ENCODE assay signal across 24 mouse cellular contexts in genomic region chr1:182426444-182426843, GRCm38 (mm10). TPM values are rescaled to one million over a fixed set of nuclear protein-coding genes. Genes with fewer than 3 reads are reported as not detected.
A peak's percentile ranks its signal among the peaks of the same experiment; 100 is the strongest.
DNase-seq lines count a peak whose midpoint lies in the region; ATAC-seq and TF ChIP-seq lines count a peak whose summit lies in the region.
"Had no signal": no experiment of that assay in that cellular context is flagged by ENCODE, and none has a peak within 500 bp of the region (broad histone marks: within the 10 kb centered on the region; RNA-seq: fewer than 3 reads in every experiment).

No protein-coding gene starts in this region.

- TF ChIP-seq EP300 in lung, postnatal 0 days (IDR thresholded peaks at IDR 0.05), result no peak

- intact Hi-C loops in heart, postnatal 25 days (cut with DNase I), result loop anchor here (5.0 kb wide), 1 partner anchor 49 kb away; no protein-coding TSS in a partner anchor

- peak overlapping the region; percentile 1; the same call in 1 of the 2 replicates for H3K27ac ChIP-seq in heart, embryonic 16.5 days (ENCODE audit: low read length)
- H3K27ac ChIP-seq in kidney, postnatal 0 days, result peak overlapping the region; percentile 36
- H3K27ac ChIP-seq in lung, postnatal 0 days (ENCODE audit: low read length), result no peak overlapping the region
- H3K27ac ChIP-seq: embryonic facial prominence, embryonic 13.5 days; forebrain, embryonic 12.5 days; hindbrain, embryonic 10.5 days; limb, embryonic 12.5 days; liver, embryonic 15.5 days; midbrain, embryonic 12.5 days; neural tube, embryonic 15.5 days had no signal

- no peaks in the 10 kb centered on the region for H3K27me3 ChIP-seq in heart, embryonic 16.5 days (ENCODE audit: control insufficient read depth, insufficient read depth, low read length)
- no peaks in the 10 kb centered on the region for H3K27me3 ChIP-seq in kidney, postnatal 0 days (ENCODE audit: insufficient read depth, low read length)
- H3K27me3 ChIP-seq in lung, postnatal 0 days (replicated peaks; ENCODE audit: insufficient read depth, low read length), result no peaks in the 10 kb centered on the region
- H3K27me3 ChIP-seq: embryonic facial prominence, embryonic 13.5 days; forebrain, embryonic 12.5 days; limb, embryonic 12.5 days; liver, embryonic 15.5 days; midbrain, embryonic 12.5 days; neural tube, embryonic 15.5 days had no signal

- no peak overlapping the region for H3K4me3 ChIP-seq in heart, embryonic 16.5 days (ENCODE audit: low read length)
- H3K4me3 ChIP-seq in kidney, postnatal 0 days (replicated peaks; ENCODE audit: low read depth, low read length), result no peak overlapping the region
- no peak overlapping the region for H3K4me3 ChIP-seq in lung, postnatal 0 days (ENCODE audit: low read depth, low read length)
- H3K4me3 ChIP-seq: embryonic facial prominence, embryonic 13.5 days; erythroblast, embryonic 14.5 days; forebrain, embryonic 12.5 days; hindbrain, embryonic 10.5 days; layer of hippocampus, adult 2 months; limb, embryonic 12.5 days; liver, embryonic 15.5 days; midbrain, embryonic 12.5 days; neural tube, embryonic 15.5 days had no signal

- no peaks in the 10 kb centered on the region for H3K9me3 ChIP-seq in heart, embryonic 16.5 days (replicated peaks; ENCODE audit: control insufficient read depth, low read length)
- no peaks in the 10 kb centered on the region for H3K9me3 ChIP-seq in kidney, postnatal 0 days (replicated peaks; ENCODE audit: low read length)
- no peaks in the 10 kb centered on the region for H3K9me3 ChIP-seq in lung, postnatal 0 days (ENCODE audit: low read length)
- H3K9me3 ChIP-seq: embryonic facial prominence, embryonic 13.5 days; forebrain, embryonic 12.5 days; hindbrain, embryonic 10.5 days; limb, embryonic 12.5 days; liver, embryonic 15.5 days; midbrain, embryonic 12.5 days; neural tube, embryonic 15.5 days had no signal

- no peak for TF ChIP-seq CTCF in kidney, postnatal 0 days (IDR thresholded peaks at IDR 0.05; ENCODE audit: low read depth)
- TF ChIP-seq CTCF in lung, postnatal 0 days (IDR thresholded peaks at IDR 0.05), result no peak

- 43% methylated on average over 2 of the region's 2 CpGs for WGBS in heart, embryonic 16.5 days
- WGBS in kidney, postnatal 0 days, result 34% methylated on average over 2 of the region's 2 CpGs
- 46% methylated on average over 2 of the region's 2 CpGs for WGBS in lung, postnatal 0 days

- peaks cover 4% of the 10 kb centered on the region for H3K36me3 ChIP-seq in heart, embryonic 16.5 days (ENCODE audit: control insufficient read depth, insufficient read depth)
- 0 out of 2 replicates have a peak, but pooled peaks cover 12% of the 10 kb centered on the region for H3K36me3 ChIP-seq in kidney, postnatal 0 days (ENCODE audit: insufficient read depth, low read length)
- peaks cover under 1% of the 10 kb centered on the region; the same call in 1 of the 2 replicates for H3K36me3 ChIP-seq in lung, postnatal 0 days (ENCODE audit: insufficient read depth, low read length)
- H3K36me3 ChIP-seq: liver, embryonic 15.5 days had no signal

- DNase-seq in heart, postnatal 25 days (ENCODE audit: low spot score), result no peak
- no peak for DNase-seq in kidney, postnatal 0 days (ENCODE audit: low spot score)
- no peak for DNase-seq in kidney, adult 18-20 months
- DNase-seq in lung, postnatal 25 days (ENCODE audit: low spot score), result peak; percentile 8
- DNase-seq in lung, postnatal 0 days (ENCODE audit: low spot score), result no peak
- DNase-seq in layer of hippocampus, adult 9-10 months (ENCODE audit: low spot score), result no peak
- DNase-seq: adrenal gland, postnatal 25 days; cerebellum, adult 8-10 months; cerebellum, postnatal 36 days; embryo, embryonic 11 days; layer of hippocampus, postnatal 36 days; lung, postnatal 10 days had no signal

- peaks cover 26% of the 10 kb centered on the region for H3K4me1 ChIP-seq in heart, embryonic 16.5 days (ENCODE audit: control insufficient read depth, insufficient read depth, low read length)
- peaks cover 18% of the 10 kb centered on the region for H3K4me1 ChIP-seq in kidney, postnatal 0 days (replicated peaks; ENCODE audit: insufficient read depth, low read length)
- H3K4me1 ChIP-seq in lung, postnatal 0 days (ENCODE audit: insufficient read depth, low read depth, low read length), result peaks cover 3% of the 10 kb centered on the region; the same call in 1 of the 2 replicates

- no peak overlapping the region for H3K9ac ChIP-seq in heart, embryonic 16.5 days (ENCODE audit: low read length)
- no peak overlapping the region for H3K9ac ChIP-seq in kidney, postnatal 0 days (ENCODE audit: low read depth, low read length)
- no peak overlapping the region for H3K9ac ChIP-seq in lung, postnatal 0 days (replicated peaks; ENCODE audit: low read depth)
- H3K9ac ChIP-seq: embryonic facial prominence, embryonic 13.5 days; forebrain, embryonic 12.5 days; limb, embryonic 12.5 days; liver, embryonic 15.5 days; midbrain, embryonic 12.5 days; neural tube, embryonic 15.5 days had no signal

- H3K4me2 ChIP-seq in heart, embryonic 16.5 days (ENCODE audit: low read depth, low read length), result no peak overlapping the region
- H3K4me2 ChIP-seq in kidney, postnatal 0 days (ENCODE audit: low read length), result no peak overlapping the region
- no peak overlapping the region for H3K4me2 ChIP-seq in lung, postnatal 0 days (replicated peaks; ENCODE audit: low read depth, low read length)
- H3K4me2 ChIP-seq: embryonic facial prominence, embryonic 13.5 days; forebrain, embryonic 12.5 days; limb, embryonic 12.5 days; liver, embryonic 15.5 days; midbrain, embryonic 12.5 days; neural tube, embryonic 15.5 days had no signal

- ATAC-seq in heart, embryonic 16.5 days (replicated peaks; ENCODE audit: extremely low read depth, insufficient read depth, low FRiP score), result no peak
- ATAC-seq in kidney, postnatal 0 days (replicated peaks; ENCODE audit: low FRiP score, low read depth), result no peak
- ATAC-seq in lung, postnatal 0 days, result no peak
- ATAC-seq: activated CD4-positive, CD25-positive, alpha-beta regulatory T cell, adult 4 months; intestine, postnatal 0 days had no signal

RNA-seq across cellular contexts. Expression of gene Trp53bp2, which starts 17.5 kb away (rescaled TPM):
- polyA plus RNA-seq in heart, embryonic 16.5 days (2015; fragmentation: Nextera tagmentation; extraction: Ambion mirVana), result 13.1 and 14.4 TPM in 2 replicates
- total RNA-seq in heart, postnatal 25 days (2021), result 10 to 100 TPM; 10.4 to 11.0 TPM
- polyA plus RNA-seq in kidney, postnatal 0 days (2015; fragmentation: Nextera tagmentation; extraction: Ambion mirVana), result 26.1 and 26.7 TPM in 2 replicates
- 27.0 and 30.1 TPM in 2 replicates for polyA plus RNA-seq in lung, postnatal 0 days (2015; fragmentation: Nextera tagmentation; extraction: Ambion mirVana)
